Mouse (Mus musculus): ENCODE data around the gene Gdf2. TPM values are rescaled to one million over a fixed set of nuclear protein-coding genes. Genes with fewer than 3 reads are reported as not detected.

The Gdf2 gene
- not detected for polyA plus RNA-seq (2014; fragmentation: Illumina TruSeq; extraction: RNeasy Lipid Tissue Mini Kit (QIAGEN cat#74804); ENCODE audit: low read depth, low replicate concordance)

DNA sequence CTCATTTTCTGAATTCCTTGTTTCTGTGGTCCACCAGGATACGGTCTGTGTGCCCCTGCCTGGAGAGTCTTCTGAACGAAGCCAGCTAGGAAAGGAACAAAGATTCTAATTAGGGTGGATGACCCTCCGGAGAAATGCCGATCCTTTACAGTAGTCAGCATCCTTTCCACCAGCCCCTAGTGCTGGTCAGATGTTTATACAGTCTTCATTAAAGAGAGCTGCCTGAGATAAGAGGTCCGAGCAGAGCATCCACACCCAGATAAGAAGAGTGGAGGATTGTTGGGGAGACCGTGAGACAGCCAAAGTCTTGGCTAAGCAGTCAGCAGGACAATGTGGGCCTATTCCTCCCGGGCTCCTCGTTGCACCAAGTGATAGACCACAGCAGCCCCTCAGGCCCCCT, at the start of gene Gdf2:
Gene Gdf2, plus strand, starts transcription at position 301 of the 400 bp plus-strand sequence.

GRCm38 (mm10) chr14:33923168-33924070, 17.4 kb upstream of the Gdf2 start, which contains the start of gene Gdf10:
Gene Gdf10 (plus strand): TSS chr14:33923587.

DNA sequence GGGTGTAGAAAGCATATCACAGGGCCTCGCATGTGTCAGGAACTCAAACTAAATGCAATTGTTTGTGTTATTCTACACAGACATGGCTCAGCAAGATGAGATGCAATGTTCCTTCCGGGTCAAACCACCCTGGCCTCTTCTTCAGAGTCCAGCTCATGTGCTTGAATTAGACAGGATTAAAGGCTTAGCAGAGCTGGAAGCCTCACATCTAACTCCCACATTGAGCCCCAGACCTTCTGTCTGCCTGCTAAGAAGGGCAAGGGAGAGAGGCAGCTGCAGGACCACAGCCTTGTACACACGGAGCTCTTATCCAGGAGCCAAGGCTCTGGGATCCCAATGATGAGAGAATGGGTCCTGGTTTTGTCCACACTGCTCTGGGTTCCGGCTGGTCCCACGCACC, 12.9 kb downstream of the Gdf2 start, which contains the start of gene Rbp3:
Gene Rbp3, plus strand, starts transcription at position 243 of the 400 bp plus-strand sequence.

DNA sequence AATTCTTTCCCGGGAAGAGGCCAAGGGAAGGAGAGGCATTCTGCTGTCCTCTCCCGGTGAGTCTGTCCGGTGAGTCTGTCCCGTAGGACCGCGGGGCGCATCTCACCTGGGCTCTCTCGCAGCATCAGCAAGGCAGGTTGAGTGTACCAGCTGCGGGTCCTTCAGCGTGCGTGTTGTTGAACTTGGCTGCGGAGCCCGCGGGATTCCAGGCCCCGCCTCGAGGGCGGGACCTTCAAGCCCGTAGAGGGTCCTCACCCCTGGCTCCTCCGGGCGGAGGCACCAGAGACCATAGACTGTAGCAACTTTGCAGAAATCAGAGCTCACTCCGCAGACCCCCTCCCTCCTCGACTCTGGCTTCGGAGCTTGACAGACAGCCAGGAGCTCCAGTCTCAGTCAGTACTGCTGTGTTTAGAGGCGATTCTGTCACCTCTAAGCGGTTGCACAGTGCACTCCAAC, 37.8 kb downstream of the Gdf2 start, which contains the start of gene Zfp488:
Gene Zfp488, minus strand, starts transcription at position 161 of the 456 bp plus-strand sequence.

Other genes starting within 250 kb of the Gdf2 start
- gene Gdf10, start 17.5 kb upstream of the Gdf2 start, polyA plus RNA-seq (2014; fragmentation: Illumina TruSeq; extraction: RNeasy Lipid Tissue Mini Kit (QIAGEN cat#74804); ENCODE audit: low read depth, low replicate concordance): 15.0 TPM
- gene Rbp3, start 13.0 kb downstream of the Gdf2 start, polyA plus RNA-seq (2014; fragmentation: Illumina TruSeq; extraction: RNeasy Lipid Tissue Mini Kit (QIAGEN cat#74804); ENCODE audit: low read depth, low replicate concordance): not detected
- gene Zfp488, start 37.7 kb downstream of the Gdf2 start, polyA plus RNA-seq (2014; fragmentation: Illumina TruSeq; extraction: RNeasy Lipid Tissue Mini Kit (QIAGEN cat#74804); ENCODE audit: low read depth, low replicate concordance): not detected
- not detected for gene Gm30083, start 74.1 kb downstream of the Gdf2 start, polyA plus RNA-seq (2014; fragmentation: Illumina TruSeq; extraction: RNeasy Lipid Tissue Mini Kit (QIAGEN cat#74804); ENCODE audit: low read depth, low replicate concordance)
- gene Gm5460, start 75.7 kb downstream of the Gdf2 start, polyA plus RNA-seq (2014; fragmentation: Illumina TruSeq; extraction: RNeasy Lipid Tissue Mini Kit (QIAGEN cat#74804); ENCODE audit: low read depth, low replicate concordance): 0.93 TPM
- gene Antxrl, start 111.7 kb downstream of the Gdf2 start, polyA plus RNA-seq (2014; fragmentation: Illumina TruSeq; extraction: RNeasy Lipid Tissue Mini Kit (QIAGEN cat#74804); ENCODE audit: low read depth, low replicate concordance): not detected
- gene Anxa8, start 144.9 kb downstream of the Gdf2 start, polyA plus RNA-seq (2014; fragmentation: Illumina TruSeq; extraction: RNeasy Lipid Tissue Mini Kit (QIAGEN cat#74804); ENCODE audit: low read depth, low replicate concordance): 0.52 TPM
- gene A630023A22Rik, start 161.7 kb downstream of the Gdf2 start, polyA plus RNA-seq (2014; fragmentation: Illumina TruSeq; extraction: RNeasy Lipid Tissue Mini Kit (QIAGEN cat#74804); ENCODE audit: low read depth, low replicate concordance): not detected
- not detected for gene Npy4r, start 211.4 kb downstream of the Gdf2 start, polyA plus RNA-seq (2014; fragmentation: Illumina TruSeq; extraction: RNeasy Lipid Tissue Mini Kit (QIAGEN cat#74804); ENCODE audit: low read depth, low replicate concordance)

Measured in adrenal gland, adult 10 weeks (tissue).